Mouse (Mus musculus) lung, postnatal 0 days (tissue): ENCODE results near the gene Rmdn2.

Experiments
- CTCF ChIP-seq: IDR thresholded peaks from 2 replicates; pipeline ENCODE4 v1.5.1; 2016; ENCODE audit warnings: antibody characterized with exemption, mild to moderate bottlenecking
- EP300 ChIP-seq: IDR thresholded peaks from 2 replicates; pipeline ENCODE4 v1.6.1; 2016; ENCODE audit warnings: antibody characterized with exemption, mild to moderate bottlenecking, control low read depth

GRCm38 (mm10) chr17:79598596-79599577, 12.8 kb upstream of the Rmdn2 start:
- TF ChIP-seq CTCF, result no peak
- no peak for TF ChIP-seq EP300
